Mouse (Mus musculus): ENCODE data around the gene Grk6.

The Grk6 gene

GRCm38 (mm10) chr13:55444937-55445315 is at the start of gene Grk6:
Grk6 (plus strand) TSS chr13:55445072.
- DNase-seq (ENCODE audit: low spot score in 2 of 2): peak; percentile 99 to 100

GRCm38 (mm10) chr13:55398088-55398487 is 46.8 kb upstream of the Grk6 start, which contains the start of gene Slc34a1:
Slc34a1 (plus strand) TSS chr13:55398187.
- no peak for DNase-seq (ENCODE audit: low spot score in 2 of 2)

- DNase-seq (ENCODE audit: low spot score in 2 of 2): peak in 1 of 2 experiments; percentile 36
Observed at GRCm38 (mm10) chr13:55399300-55400038, 45.4 kb upstream of the Grk6 start.

GRCm38 (mm10) chr13:55400039-55400346 is 44.9 kb upstream of the Grk6 start:
- no peak for DNase-seq (ENCODE audit: low spot score in 2 of 2)

GRCm38 (mm10) chr13:55403266-55403665 is 41.6 kb upstream of the Grk6 start:
- DNase-seq (ENCODE audit: low spot score in 2 of 2): no peak

- DNase-seq (ENCODE audit: low spot score in 2 of 2): peak in 1 of 2 experiments; percentile 62
Observed at GRCm38 (mm10) chr13:55403935-55404852, 40.7 kb upstream of the Grk6 start.

GRCm38 (mm10) chr13:55404853-55405782 is 39.8 kb upstream of the Grk6 start:
- DNase-seq (ENCODE audit: low spot score in 2 of 2): peak; percentile 44 to 56

- no peak for DNase-seq (ENCODE audit: low spot score in 2 of 2)
Observed at GRCm38 (mm10) chr13:55405783-55406390, 39.0 kb upstream of the Grk6 start.

GRCm38 (mm10) chr13:55407341-55407740 is 37.5 kb upstream of the Grk6 start:
- DNase-seq (ENCODE audit: low spot score in 2 of 2): no peak

- DNase-seq (ENCODE audit: low spot score in 2 of 2): no peak
Observed at GRCm38 (mm10) chr13:55408546-55409120, 36.2 kb upstream of the Grk6 start.

- no peak for DNase-seq (ENCODE audit: low spot score in 2 of 2)
Observed at GRCm38 (mm10) chr13:55411826-55412225, 33.0 kb upstream of the Grk6 start.

- no peak for DNase-seq (ENCODE audit: low spot score in 2 of 2)
Observed at GRCm38 (mm10) chr13:55412643-55413307, 32.1 kb upstream of the Grk6 start.

GRCm38 (mm10) chr13:55413333-55413732 is 31.5 kb upstream of the Grk6 start:
- no peak for DNase-seq (ENCODE audit: low spot score in 2 of 2)

- DNase-seq (ENCODE audit: low spot score in 2 of 2): no peak
Observed at GRCm38 (mm10) chr13:55414743-55415380, 30.0 kb upstream of the Grk6 start, which contains the start of gene Pfn3. Pfn3 (minus strand) TSS chr13:55415232.

GRCm38 (mm10) chr13:55418004-55418403 is 26.9 kb upstream of the Grk6 start:
- DNase-seq (ENCODE audit: low spot score in 2 of 2): peak; percentile 81 to 90

- no peak for DNase-seq (ENCODE audit: low spot score in 2 of 2)
Observed at GRCm38 (mm10) chr13:55419142-55419541, 25.7 kb upstream of the Grk6 start.

- DNase-seq (ENCODE audit: low spot score in 2 of 2): no peak
Observed at GRCm38 (mm10) chr13:55420018-55420932, 24.6 kb upstream of the Grk6 start.

- peak; percentile 43 to 60 for DNase-seq (ENCODE audit: low spot score in 2 of 2)
Observed at GRCm38 (mm10) chr13:55420933-55421800, 23.7 kb upstream of the Grk6 start.

Data from urinary bladder, adult 18-20 months (tissue).